Mouse (Mus musculus) adrenal gland, postnatal 14 days (tissue): ENCODE data around the gene Daxx. TPM values are rescaled to one million over a fixed set of nuclear protein-coding genes. Genes with fewer than 3 reads are reported as not detected.

Experiments
- microRNA-seq, 2 experiments: library from miRNA; unstranded; fragments of <30 nt; microRNA quantifications; one replicate each; pipeline ENCODE4 v1.2.0; 2021
- total RNA-seq: library from RNA; stranded (reverse); gene quantifications from 2 replicates; pipeline ENCODE4 v1.2.3, GENCODE M21; 2021

Daxx gene
- total RNA-seq, 1 experiment from 2014 or later, result 27.7 TPM

Small RNA genes within 50 kb of the gene (microRNA-seq; reads per million reads assigned to microRNA genes)
- gene Gm27740, result 0 reads per million in 2 experiments

Other genes starting within 250 kb of the Daxx start
- 224 and 229 TPM in 2 replicates for gene Hnrnpm, start 222.6 kb upstream of the Daxx start, total RNA-seq
- gene March2, start 190.7 kb upstream of the Daxx start, total RNA-seq, result 119 and 133 TPM in 2 replicates
- 217 and 242 TPM in 2 replicates for gene Rab11b, start 148.9 kb upstream of the Daxx start, total RNA-seq
- gene Angptl4, start 127.6 kb upstream of the Daxx start, total RNA-seq, result 121 and 189 TPM in 2 replicates
- 92.4 and 108 TPM in 2 replicates for gene Kank3, start 98.9 kb upstream of the Daxx start, total RNA-seq
- 1,257 and 1,514 TPM in 2 replicates for gene Rps28, start 84.9 kb upstream of the Daxx start, total RNA-seq
- gene Ndufa7, start 84.8 kb upstream of the Daxx start, total RNA-seq, result 505 and 552 TPM in 2 replicates
- 31.5 and 36.5 TPM in 2 replicates for gene Cd320, start 66.3 kb upstream of the Daxx start, total RNA-seq
- not detected in 2 replicates for gene Gm7029, start 35.6 kb upstream of the Daxx start, total RNA-seq
- gene Kifc1, start 18.8 kb upstream of the Daxx start, total RNA-seq, result 11.0 and 12.4 TPM in 2 replicates
- gene Platr17, start 4.3 kb upstream of the Daxx start, total RNA-seq, result not detected in 2 replicates
- 132 and 145 TPM in 2 replicates for gene Tapbp, start 6.5 kb downstream of the Daxx start, total RNA-seq
- gene Zbtb22, start 6.5 kb downstream of the Daxx start, total RNA-seq, result 25.5 and 34.5 TPM in 2 replicates
- 53.2 and 80.3 TPM in 2 replicates for gene Rgl2, start 20.1 kb downstream of the Daxx start, total RNA-seq
- 96.2 and 102 TPM in 2 replicates for gene Pfdn6, start 30.9 kb downstream of the Daxx start, total RNA-seq
- gene Wdr46, start 31.2 kb downstream of the Daxx start, total RNA-seq, result 32.9 and 35.7 TPM in 2 replicates
- 3.2 and 6.2 TPM in 2 replicates for gene B3galt4, start 42.1 kb downstream of the Daxx start, total RNA-seq
- gene Vps52, start 46.4 kb downstream of the Daxx start, total RNA-seq, result 46.8 and 52.9 TPM in 2 replicates
- 760 and 860 TPM in 2 replicates for gene Rps18, start 46.6 kb downstream of the Daxx start, total RNA-seq
- gene H2-K1, start 90.9 kb downstream of the Daxx start, total RNA-seq, result 212 and 322 TPM in 2 replicates
- 36.6 and 42.5 TPM in 2 replicates for gene Ring1, start 115.3 kb downstream of the Daxx start, total RNA-seq
- 207 and 212 TPM in 2 replicates for gene H2-Ke6, start 118.6 kb downstream of the Daxx start, total RNA-seq
- gene Slc39a7, start 122.3 kb downstream of the Daxx start, total RNA-seq, result 127 and 161 TPM in 2 replicates
- gene Rxrb, start 122.4 kb downstream of the Daxx start, total RNA-seq, result 54.5 and 66.6 TPM in 2 replicates
- gene Col11a2, start 130.0 kb downstream of the Daxx start, total RNA-seq, result 1.1 and 2.6 TPM in 2 replicates
- gene H2-Oa, start 182.9 kb downstream of the Daxx start, total RNA-seq, result 0.33 and 4.1 TPM in 2 replicates
- gene H2-DMa, start 210.1 kb downstream of the Daxx start, total RNA-seq, result 8.0 and 18.8 TPM in 2 replicates
- 198 and 203 TPM in 2 replicates for gene Brd2, start 213.2 kb downstream of the Daxx start, total RNA-seq
- gene H2-DMb2, start 233.9 kb downstream of the Daxx start, total RNA-seq, result 2.7 and 17.0 TPM in 2 replicates
- 3.6 and 8.3 TPM in 2 replicates for gene H2-DMb1, start 243.7 kb downstream of the Daxx start, total RNA-seq